9 mouse cellular contexts compared by ENCODE assay signal in genomic region chr11:4076633-4077032, GRCm38 (mm10). TPM values are rescaled to one million over a fixed set of nuclear protein-coding genes. Genes with fewer than 3 reads are reported as not detected.
A peak's percentile ranks its signal among the peaks of the same experiment; 100 is the strongest.
DNase-seq lines count a peak whose midpoint lies in the region; ATAC-seq lines count a peak whose summit lies in the region.
"Had no signal": no experiment of that assay in that cellular context is flagged by ENCODE, and none has a peak within 500 bp of the region (broad histone marks: within the 10 kb centered on the region; RNA-seq: fewer than 3 reads in every experiment).

No protein-coding gene starts in this region.

- no peak overlapping the region for H3K27ac ChIP-seq in hindbrain, embryonic 10.5 days
- no peak overlapping the region for H3K27ac ChIP-seq in hindbrain, embryonic 16.5 days (ENCODE audit: low read depth, low read length)
- no peak overlapping the region for H3K27ac ChIP-seq in liver, embryonic 11.5 days (ENCODE audit: low read depth, low read length)
- no peak overlapping the region for H3K27ac ChIP-seq in intestine, embryonic 15.5 days
- no peak overlapping the region for H3K27ac ChIP-seq in forebrain, embryonic 13.5 days

- ATAC-seq in hindbrain, embryonic 16.5 days, result no peak
- ATAC-seq in liver, embryonic 11.5 days (replicated peaks; ENCODE audit: low FRiP score), result no peak
- ATAC-seq in intestine, embryonic 15.5 days, result no peak
- ATAC-seq in forebrain, embryonic 13.5 days, result no peak

- no peaks in the 10 kb centered on the region for H3K27me3 ChIP-seq in hindbrain, embryonic 10.5 days (ENCODE audit: insufficient read depth, poor library complexity, severe bottlenecking)
- no peaks in the 10 kb centered on the region for H3K27me3 ChIP-seq in hindbrain, embryonic 16.5 days (replicated peaks; ENCODE audit: control insufficient read depth, insufficient read depth, low read length)
- no peaks in the 10 kb centered on the region for H3K27me3 ChIP-seq in liver, embryonic 11.5 days (replicated peaks; ENCODE audit: control insufficient read depth, insufficient read depth, low read length)
- H3K27me3 ChIP-seq in intestine, embryonic 15.5 days (replicated peaks), result no peaks in the 10 kb centered on the region
- 0 out of 2 replicates have a peak, but pooled peaks cover 7% of the 10 kb centered on the region for H3K27me3 ChIP-seq in forebrain, embryonic 13.5 days

- peak; percentile 60 for DNase-seq in hindbrain, embryonic 10.5 days (ENCODE audit: low spot score)
- DNase-seq in A20 (ENCODE audit: low read depth, low spot score), result peak; percentile 33
- peak; percentile 74 to 86 for DNase-seq in adrenal gland, postnatal 36 days
- DNase-seq in liver, embryonic 11.5 days (ENCODE audit: low spot score), result peak; percentile 66
- no peak for DNase-seq in layer of hippocampus, adult 8-10 months (ENCODE audit: low spot score in 2 of 2)

- no peaks in the 10 kb centered on the region for H3K9me3 ChIP-seq in hindbrain, embryonic 10.5 days
- H3K9me3 ChIP-seq in hindbrain, embryonic 16.5 days (ENCODE audit: control insufficient read depth, low read length), result no peaks in the 10 kb centered on the region
- H3K9me3 ChIP-seq in liver, embryonic 11.5 days (ENCODE audit: control insufficient read depth, low read length), result no peaks in the 10 kb centered on the region
- H3K9me3 ChIP-seq in intestine, embryonic 15.5 days, result no peaks in the 10 kb centered on the region
- no peaks in the 10 kb centered on the region for H3K9me3 ChIP-seq in forebrain, embryonic 13.5 days (replicated peaks)

- H3K36me3 ChIP-seq in hindbrain, embryonic 10.5 days, result no peaks in the 10 kb centered on the region
- no peaks in the 10 kb centered on the region for H3K36me3 ChIP-seq in hindbrain, embryonic 16.5 days (ENCODE audit: control insufficient read depth, insufficient read depth, low read length)
- no peaks in the 10 kb centered on the region for H3K36me3 ChIP-seq in liver, embryonic 11.5 days (ENCODE audit: control insufficient read depth, insufficient read depth, low read length)
- H3K36me3 ChIP-seq in intestine, embryonic 15.5 days, result no peaks in the 10 kb centered on the region
- no peaks in the 10 kb centered on the region for H3K36me3 ChIP-seq in forebrain, embryonic 13.5 days (ENCODE audit: poor library complexity, severe bottlenecking)

- 18% methylated on average over 8 of the region's 8 CpGs for WGBS in hindbrain, embryonic 10.5 days
- WGBS in hindbrain, embryonic 16.5 days, result 17% methylated on average over 8 of the region's 8 CpGs
- 15% methylated on average over 8 of the region's 8 CpGs for WGBS in liver, embryonic 11.5 days
- WGBS in intestine, embryonic 15.5 days, result 11% methylated on average over 8 of the region's 8 CpGs
- whole genome bisulfite sequencing in forebrain, embryonic 13.5 days, result 12% methylated on average over 8 of the region's 8 CpGs

- H3K9ac ChIP-seq in hindbrain, embryonic 16.5 days (ENCODE audit: low read depth, low read length), result no peak overlapping the region
- H3K9ac ChIP-seq in liver, embryonic 11.5 days (ENCODE audit: low read depth, low read length), result no peak overlapping the region
- no peak overlapping the region for H3K9ac ChIP-seq in intestine, embryonic 15.5 days
- H3K9ac ChIP-seq in forebrain, embryonic 13.5 days, result no peak overlapping the region

- H3K4me2 ChIP-seq in hindbrain, embryonic 16.5 days (ENCODE audit: low read length), result no peak overlapping the region
- H3K4me2 ChIP-seq in liver, embryonic 11.5 days, result no peak overlapping the region
- no peak overlapping the region for H3K4me2 ChIP-seq in intestine, embryonic 15.5 days (replicated peaks)
- H3K4me2 ChIP-seq in forebrain, embryonic 13.5 days, result no peak overlapping the region

- H3K4me3 ChIP-seq in hindbrain, embryonic 10.5 days, result no peak overlapping the region
- no peak overlapping the region for H3K4me3 ChIP-seq in hindbrain, embryonic 16.5 days (ENCODE audit: low read length)
- H3K4me3 ChIP-seq in liver, embryonic 11.5 days (ENCODE audit: low read depth, low read length), result no peak overlapping the region
- H3K4me3 ChIP-seq in intestine, embryonic 15.5 days (replicated peaks), result no peak overlapping the region
- no peak overlapping the region for H3K4me3 ChIP-seq in forebrain, embryonic 13.5 days

- H3K4me1 ChIP-seq in hindbrain, embryonic 10.5 days (replicated peaks), result no peaks in the 10 kb centered on the region
- no peaks in the 10 kb centered on the region for H3K4me1 ChIP-seq in hindbrain, embryonic 16.5 days (ENCODE audit: control insufficient read depth, insufficient read depth, low read depth, low read length)
- H3K4me1 ChIP-seq in liver, embryonic 11.5 days (replicated peaks; ENCODE audit: control insufficient read depth, insufficient read depth, low read length), result no peaks in the 10 kb centered on the region
- H3K4me1 ChIP-seq in intestine, embryonic 15.5 days (replicated peaks), result no peaks in the 10 kb centered on the region
- H3K4me1 ChIP-seq in forebrain, embryonic 13.5 days, result no peaks in the 10 kb centered on the region

RNA-seq across cellular contexts. Expression of gene Sec14l3, which starts 12.0 kb away (rescaled TPM):
- polyA plus RNA-seq in hindbrain, embryonic 10.5 days (2016; fragmentation: Nextera tagmentation; extraction: Ambion mirVana), result not detected in 2 replicates
- polyA plus RNA-seq in hindbrain, embryonic 16.5 days (2015; fragmentation: Nextera tagmentation; extraction: Ambion mirVana), result 0.76 and 1.2 TPM in 2 replicates
- not detected for total RNA-seq in adrenal gland, postnatal 36 days (2021)
- not detected in 2 replicates for polyA plus RNA-seq in liver, embryonic 11.5 days (2014; fragmentation: Nextera tagmentation; extraction: Ambion mirVana)
- total RNA-seq in layer of hippocampus, adult 8-10 months (2022), result 1 to 10 TPM; 1.4 to 2.9 (median 1.9) TPM
- polyA plus RNA-seq in intestine, embryonic 15.5 days (2015; fragmentation: Nextera tagmentation; extraction: Ambion mirVana), result not detected in 2 replicates
- polyA plus RNA-seq in forebrain, embryonic 13.5 days (2015; fragmentation: Nextera tagmentation; extraction: Ambion mirVana), result 0.22 and 0.62 TPM in 2 replicates
- polyA plus RNA-seq: heart, embryonic 14.5 days had no signal

RNA-seq across cellular contexts. Expression of gene Mtfp1, which starts 18.6 kb away (rescaled TPM):
- 8.7 and 9.9 TPM in 2 replicates for polyA plus RNA-seq in hindbrain, embryonic 10.5 days (2016; fragmentation: Nextera tagmentation; extraction: Ambion mirVana)
- polyA plus RNA-seq in hindbrain, embryonic 16.5 days (2015; fragmentation: Nextera tagmentation; extraction: Ambion mirVana), result 14.6 and 15.7 TPM in 2 replicates
- 10 to 100 TPM; 22.2 to 22.3 TPM for total RNA-seq in adrenal gland, postnatal 36 days (2021)
- 48.8 and 51.8 TPM in 2 replicates for polyA plus RNA-seq in liver, embryonic 11.5 days (2014; fragmentation: Nextera tagmentation; extraction: Ambion mirVana)
- total RNA-seq in layer of hippocampus, adult 8-10 months (2022), result 100 to 1,000 TPM in 2 of 4 experiments, 10 to 100 TPM in 2; 93.7 to 108 (median 102) TPM
- 32.2 and 37.0 TPM in 2 replicates for polyA plus RNA-seq in intestine, embryonic 15.5 days (2015; fragmentation: Nextera tagmentation; extraction: Ambion mirVana)
- 7.0 and 7.5 TPM in 2 replicates for polyA plus RNA-seq in forebrain, embryonic 13.5 days (2015; fragmentation: Nextera tagmentation; extraction: Ambion mirVana)

RNA-seq across cellular contexts. Expression of gene Sec14l4, which starts 45.4 kb away (rescaled TPM):
- polyA plus RNA-seq in hindbrain, embryonic 10.5 days (2016; fragmentation: Nextera tagmentation; extraction: Ambion mirVana), result not detected in 2 replicates
- not detected in 2 replicates for polyA plus RNA-seq in hindbrain, embryonic 16.5 days (2015; fragmentation: Nextera tagmentation; extraction: Ambion mirVana)
- total RNA-seq in adrenal gland, postnatal 36 days (2021), result 1 to 10 TPM; 1.7 to 6.7 TPM
- 0.88 and 1.1 TPM in 2 replicates for polyA plus RNA-seq in liver, embryonic 11.5 days (2014; fragmentation: Nextera tagmentation; extraction: Ambion mirVana)
- under 1 TPM; 0.25 to 0.76 (median 0.52) TPM for total RNA-seq in layer of hippocampus, adult 8-10 months (2022)
- polyA plus RNA-seq in intestine, embryonic 15.5 days (2015; fragmentation: Nextera tagmentation; extraction: Ambion mirVana), result 0.52 and 0.63 TPM in 2 replicates
- 0.10 TPM in 1 of 2 replicates, not detected in the other for polyA plus RNA-seq in forebrain, embryonic 13.5 days (2015; fragmentation: Nextera tagmentation; extraction: Ambion mirVana)
- polyA plus RNA-seq: heart, embryonic 14.5 days had no signal

RNA-seq across cellular contexts. Expression of gene Sec14l2, which starts 46.6 kb away (rescaled TPM):
- 2.6 and 3.0 TPM in 2 replicates for polyA plus RNA-seq in hindbrain, embryonic 10.5 days (2016; fragmentation: Nextera tagmentation; extraction: Ambion mirVana)
- 6.6 and 7.0 TPM in 2 replicates for polyA plus RNA-seq in hindbrain, embryonic 16.5 days (2015; fragmentation: Nextera tagmentation; extraction: Ambion mirVana)
- total RNA-seq in adrenal gland, postnatal 36 days (2021), result 1 to 10 TPM; 1.3 to 1.5 TPM
- 6.2 and 6.8 TPM in 2 replicates for polyA plus RNA-seq in liver, embryonic 11.5 days (2014; fragmentation: Nextera tagmentation; extraction: Ambion mirVana)
- total RNA-seq in layer of hippocampus, adult 8-10 months (2022), result 10 to 100 TPM; 52.3 to 62.7 (median 57.1) TPM
- polyA plus RNA-seq in intestine, embryonic 15.5 days (2015; fragmentation: Nextera tagmentation; extraction: Ambion mirVana), result 1.4 and 1.7 TPM in 2 replicates
- 1.5 and 2.3 TPM in 2 replicates for polyA plus RNA-seq in forebrain, embryonic 13.5 days (2015; fragmentation: Nextera tagmentation; extraction: Ambion mirVana)

RNA-seq across cellular contexts. Expression of gene Rnf215, which starts 58.4 kb away (rescaled TPM):
- polyA plus RNA-seq in hindbrain, embryonic 10.5 days (2016; fragmentation: Nextera tagmentation; extraction: Ambion mirVana), result 22.0 and 25.8 TPM in 2 replicates
- 50.0 and 52.4 TPM in 2 replicates for polyA plus RNA-seq in hindbrain, embryonic 16.5 days (2015; fragmentation: Nextera tagmentation; extraction: Ambion mirVana)
- total RNA-seq in adrenal gland, postnatal 36 days (2021), result 10 to 100 TPM; 24.7 to 24.9 TPM
- 10.4 and 11.6 TPM in 2 replicates for polyA plus RNA-seq in liver, embryonic 11.5 days (2014; fragmentation: Nextera tagmentation; extraction: Ambion mirVana)
- total RNA-seq in layer of hippocampus, adult 8-10 months (2022), result 10 to 100 TPM; 32.4 to 36.4 (median 35.0) TPM
- 20.2 and 21.8 TPM in 2 replicates for polyA plus RNA-seq in intestine, embryonic 15.5 days (2015; fragmentation: Nextera tagmentation; extraction: Ambion mirVana)
- 37.5 and 41.0 TPM in 2 replicates for polyA plus RNA-seq in forebrain, embryonic 13.5 days (2015; fragmentation: Nextera tagmentation; extraction: Ambion mirVana)

Comparison
In these comparisons a context has a peak if more than half of its experiments do, and no peak if none do; other contexts are left out.
1. DNase-seq: peak in hindbrain, embryonic 10.5 days (single experiment), A20 (single experiment), adrenal gland, postnatal 36 days (2 of 2) and liver, embryonic 11.5 days (single experiment); none in layer of hippocampus, adult 8-10 months (0 of 2).